Mouse (Mus musculus) bone marrow, adult 2 months (tissue): ENCODE results near the gene Gm3047. TPM values are rescaled to one million over a fixed set of nuclear protein-coding genes. Genes with fewer than 3 reads are reported as not detected.
"Not testable (repeated sequence)": the region's sequence is repeated elsewhere in the genome, so short reads cannot be mapped to it uniquely, and the experiment has no call there.

Source experiments
- H3K27ac ChIP-seq: fragments of 200-500 bp; 2 replicates; pipeline ENCODE4 v1.5.1; 2012; ENCODE audit warnings: low read depth, mild to moderate bottlenecking, control low read depth, inconsistent platforms, low read length; ENCODE audit not compliant: control insufficient read depth, poor library complexity, insufficient read depth
- H3K4me1 ChIP-seq: fragments of 200-500 bp; 2 replicates; pipeline ENCODE4 v1.6.1; 2011; ENCODE audit warnings: low read length; ENCODE audit not compliant: control insufficient read depth, insufficient read depth
- H3K4me3 ChIP-seq: fragments of 200-500 bp; replicated peaks from 2 replicates; pipeline ENCODE3; 2011; ENCODE audit warnings: mild to moderate bottlenecking, low read depth, low read length, control low read depth; ENCODE audit not compliant: control insufficient read depth
- WGBS: fragments of 180-500 bp; shearing (Covaris S2); methylation state at CpG from one replicate; pipeline ENCODE4 v1.1.7; 2018; 5-methylcytosine and 5-hydroxymethylcytosine counted together
- polyA plus RNA-seq: library from polyadenylated mRNA; stranded (reverse); fragments of >200 nt; gene quantifications from 2 replicates; pipeline ENCODE4 v1.2.4, GENCODE M21; 2011; ENCODE audit warnings: low replicate concordance; ENCODE audit not compliant: missing spikeins, insufficient read depth, insufficient read length

The Gm3047 gene
- polyA plus RNA-seq = not detected in 2 replicates

DNA sequence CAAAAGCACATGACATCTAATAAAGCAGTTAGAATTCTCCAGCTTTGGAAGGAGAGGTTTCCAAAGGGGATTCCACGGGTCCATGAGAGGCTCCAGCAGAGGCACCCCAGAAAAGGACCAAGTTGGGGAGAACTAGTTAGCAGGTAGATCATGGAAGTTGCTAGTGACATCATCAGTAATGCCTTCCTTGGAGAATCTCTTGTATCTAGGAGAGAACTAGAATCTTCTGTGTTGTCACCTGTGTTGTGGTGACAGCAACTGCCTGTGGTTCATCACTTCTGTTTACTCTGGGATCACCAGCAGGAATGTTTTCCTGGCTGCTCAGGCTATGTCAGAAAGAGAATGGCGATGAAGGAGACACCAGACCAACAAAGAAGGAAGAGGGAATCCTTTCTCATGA lies at the start of gene Gm3047:
Gene Gm3047 (plus strand): TSS at position 301 of the 400 bp plus-strand sequence.
- H3K4me3 ChIP-seq, H3K27ac ChIP-seq, H3K4me1 ChIP-seq: not testable (repeated sequence)
- WGBS = no CpG with 5 or more reads among the region's 2 CpGs

Other genes with a start within 250 kb of the Gm3047 start
- gene Gm3149, start 238.1 kb upstream of the Gm3047 start, polyA plus RNA-seq = not detected in 2 replicates
- not detected in 2 replicates for gene 2610042L04Rik, start 220.6 kb upstream of the Gm3047 start, polyA plus RNA-seq
- gene Gm3159, start 157.9 kb upstream of the Gm3047 start, polyA plus RNA-seq = not detected in 2 replicates
- gene Gm3164, start 140.0 kb upstream of the Gm3047 start, polyA plus RNA-seq = not detected in 2 replicates
- gene Gm3173, start 124.4 kb upstream of the Gm3047 start, polyA plus RNA-seq = not detected in 2 replicates
- not detected in 2 replicates for gene Gm3182, start 73.7 kb upstream of the Gm3047 start, polyA plus RNA-seq
- gene Gm8159, start 76.9 kb downstream of the Gm3047 start, polyA plus RNA-seq = not detected in 2 replicates
- gene Gm3239, start 108.8 kb downstream of the Gm3047 start, polyA plus RNA-seq = not detected in 2 replicates
- gene Gm7876, start 153.8 kb downstream of the Gm3047 start, polyA plus RNA-seq = not detected in 2 replicates
- not detected in 2 replicates for gene Gm3252, start 171.4 kb downstream of the Gm3047 start, polyA plus RNA-seq
- gene Gm9602, start 220.9 kb downstream of the Gm3047 start, polyA plus RNA-seq = not detected in 2 replicates